Mouse (Mus musculus): ENCODE measurements around the gene Gm15217. TPM values are rescaled to one million over a fixed set of nuclear protein-coding genes. Genes with fewer than 3 reads are reported as not detected.
A peak's percentile ranks its signal among the peaks of the same experiment; 100 is the strongest.

Gm15217 gene
- polyA plus RNA-seq, 1 experiment from 2014 or later: not detected

GRCm38 (mm10) chr14:46388636-46389035 lies 9.4 kb downstream of the Gm15217 start:
- Histone ChIP-seq H3K4me2 (peak overlapping the region; percentile 78), H3K36me3 (ENCODE audit: control insufficient read depth, insufficient read depth, low read length) (no peaks in the 10 kb centered on the region), H3K9me3 (replicated peaks; ENCODE audit: control insufficient read depth, low read length) (no peaks in the 10 kb centered on the region), H3K27me3 (ENCODE audit: control insufficient read depth, insufficient read depth, low read length) (peaks cover 22% of the 10 kb centered on the region), H3K4me3 (ENCODE audit: low read depth, low read length) (peak overlapping the region; percentile 64), H3K4me1 (ENCODE audit: control insufficient read depth, insufficient read depth, low read length) (peaks cover 7% of the 10 kb centered on the region), H3K27ac (ENCODE audit: low read depth, low read length) (peak overlapping the region; percentile 89), H3K9ac (ENCODE audit: low read depth, low read length) (peak overlapping the region; percentile 78)
- ATAC-seq (replicated peaks; ENCODE audit: insufficient number of reproducible peaks, low FRiP score, low TSS enrichment): no peak
- under 1% methylated on average over 27 of the region's 27 CpGs for WGBS (ENCODE audit: insufficient replicate concordance)

GRCm38 (mm10) chr14:46389438-46390248 lies 10.4 kb downstream of the Gm15217 start:
- peaks cover 22% of the 10 kb centered on the region for H3K27me3 ChIP-seq (ENCODE audit: control insufficient read depth, insufficient read depth, low read length)
- peak overlapping the region; percentile 51; the same call in 1 of the 2 replicates for H3K27ac ChIP-seq (ENCODE audit: low read depth, low read length)
- ATAC-seq (replicated peaks; ENCODE audit: insufficient number of reproducible peaks, low FRiP score, low TSS enrichment): no peak
- peaks cover 7% of the 10 kb centered on the region for H3K4me1 ChIP-seq (ENCODE audit: control insufficient read depth, insufficient read depth, low read length)
- no peaks in the 10 kb centered on the region for H3K36me3 ChIP-seq (ENCODE audit: control insufficient read depth, insufficient read depth, low read length)
- H3K4me2 ChIP-seq: peak overlapping the region; percentile 78
- peak overlapping the region; percentile 64 for H3K4me3 ChIP-seq (ENCODE audit: low read depth, low read length)
- 4% methylated on average over 24 of the region's 24 CpGs for WGBS (ENCODE audit: insufficient replicate concordance)
- no peaks in the 10 kb centered on the region for H3K9me3 ChIP-seq (replicated peaks; ENCODE audit: control insufficient read depth, low read length)
- H3K9ac ChIP-seq (ENCODE audit: low read depth, low read length): peak overlapping the region; percentile 73

GRCm38 (mm10) chr14:46390249-46390775 lies 11.1 kb downstream of the Gm15217 start, which contains the start of gene Bmp4:
Gene Bmp4, minus strand, starts transcription at chr14:46390669.
- peak within 1 kb of the TSS; percentile 64 for H3K4me3 ChIP-seq (ENCODE audit: low read depth, low read length)
- no peaks in the 10 kb centered on the region for H3K9me3 ChIP-seq (replicated peaks; ENCODE audit: control insufficient read depth, low read length)
- H3K4me1 ChIP-seq (ENCODE audit: control insufficient read depth, insufficient read depth, low read length): peaks cover 7% of the 10 kb centered on the region; the same call in 1 of the 2 replicates
- peak within 1 kb of the TSS; percentile 51; the same call in 1 of the 2 replicates for H3K27ac ChIP-seq (ENCODE audit: low read depth, low read length)
- ATAC-seq (replicated peaks; ENCODE audit: insufficient number of reproducible peaks, low FRiP score, low TSS enrichment): 0 out of 2 replicates have a peak, but pooled peaks have one; percentile 18
- under 1% methylated on average over 26 of the region's 26 CpGs for WGBS (ENCODE audit: insufficient replicate concordance)
- H3K27me3 ChIP-seq (ENCODE audit: control insufficient read depth, insufficient read depth, low read length): peaks cover 22% of the 10 kb centered on the region
- no peaks in the 10 kb centered on the region for H3K36me3 ChIP-seq (ENCODE audit: control insufficient read depth, insufficient read depth, low read length)
- peak within 1 kb of the TSS; percentile 73 for H3K9ac ChIP-seq (ENCODE audit: low read depth, low read length)
- peak within 1 kb of the TSS; percentile 78 for H3K4me2 ChIP-seq

- ATAC-seq (replicated peaks; ENCODE audit: insufficient number of reproducible peaks, low FRiP score, low TSS enrichment): no peak
- Histone ChIP-seq H3K27ac (ENCODE audit: low read depth, low read length) (no peak overlapping the region), H3K4me3 (ENCODE audit: low read depth, low read length) (no peak overlapping the region), H3K27me3 (ENCODE audit: control insufficient read depth, insufficient read depth, low read length) (peaks cover 22% of the 10 kb centered on the region), H3K4me1 (ENCODE audit: control insufficient read depth, insufficient read depth, low read length) (peaks cover 7% of the 10 kb centered on the region; the same call in 1 of the 2 replicates), H3K9me3 (replicated peaks; ENCODE audit: control insufficient read depth, low read length) (no peaks in the 10 kb centered on the region), H3K4me2 (no peak overlapping the region), H3K36me3 (ENCODE audit: control insufficient read depth, insufficient read depth, low read length) (no peaks in the 10 kb centered on the region), H3K9ac (ENCODE audit: low read depth, low read length) (no peak overlapping the region)
- WGBS (ENCODE audit: insufficient replicate concordance): 42% methylated on average over 6 of the region's 6 CpGs
These were observed 12.5 kb downstream of the Gm15217 start for GRCm38 (mm10) chr14:46391621-46392170.

- peak overlapping the region; percentile 39 for H3K4me3 ChIP-seq (ENCODE audit: low read depth, low read length)
These were observed 19.0 kb downstream of the Gm15217 start for GRCm38 (mm10) chr14:46398091-46398695.

GRCm38 (mm10) chr14:46399925-46400324 lies 20.7 kb downstream of the Gm15217 start:
- Histone ChIP-seq H3K9ac (ENCODE audit: low read depth, low read length) (no peak overlapping the region), H3K27ac (ENCODE audit: low read depth, low read length) (no peak overlapping the region)
- WGBS (ENCODE audit: insufficient replicate concordance): 71% methylated on average over 2 of the region's 2 CpGs

More at GRCm38 (mm10) chr14:46398091-46398695, 19.0 kb downstream of the Gm15217 start:
- 3% methylated on average over 27 of the region's 27 CpGs for WGBS (ENCODE audit: insufficient replicate concordance)
- H3K9ac ChIP-seq (ENCODE audit: low read depth, low read length): 0 out of 2 replicates have a peak overlapping the region, but pooled peaks have one; percentile 40
- H3K9me3 ChIP-seq (replicated peaks; ENCODE audit: control insufficient read depth, low read length): no peaks in the 10 kb centered on the region
- H3K4me1 ChIP-seq (ENCODE audit: control insufficient read depth, insufficient read depth, low read length): 0 out of 2 replicates have a peak, but pooled peaks cover 4% of the 10 kb centered on the region
- no peaks in the 10 kb centered on the region for H3K36me3 ChIP-seq (ENCODE audit: control insufficient read depth, insufficient read depth, low read length)
- H3K27me3 ChIP-seq (ENCODE audit: control insufficient read depth, insufficient read depth, low read length): peaks cover 18% of the 10 kb centered on the region; the same call in 1 of the 2 replicates
- H3K4me2 ChIP-seq: peak overlapping the region; percentile 77
- no peak for ATAC-seq (replicated peaks; ENCODE audit: insufficient number of reproducible peaks, low FRiP score, low TSS enrichment)
- H3K27ac ChIP-seq (ENCODE audit: low read depth, low read length): no peak overlapping the region

GRCm38 (mm10) chr14:46408319-46408718 lies 29.1 kb downstream of the Gm15217 start:
- Histone ChIP-seq H3K36me3 (ENCODE audit: control insufficient read depth, insufficient read depth, low read length) (no peaks in the 10 kb centered on the region), H3K27me3 (ENCODE audit: control insufficient read depth, insufficient read depth, low read length) (no peaks in the 10 kb centered on the region), H3K27ac (ENCODE audit: low read depth, low read length) (no peak overlapping the region), H3K4me1 (ENCODE audit: control insufficient read depth, insufficient read depth, low read length) (no peaks in the 10 kb centered on the region), H3K4me2 (no peak overlapping the region), H3K9me3 (replicated peaks; ENCODE audit: control insufficient read depth, low read length) (no peaks in the 10 kb centered on the region), H3K4me3 (ENCODE audit: low read depth, low read length) (no peak overlapping the region), H3K9ac (ENCODE audit: low read depth, low read length) (no peak overlapping the region)
- WGBS (ENCODE audit: insufficient replicate concordance): 68% methylated on average over 3 of the region's 3 CpGs
- ATAC-seq (replicated peaks; ENCODE audit: insufficient number of reproducible peaks, low FRiP score, low TSS enrichment): no peak

More at GRCm38 (mm10) chr14:46399925-46400324, 20.7 kb downstream of the Gm15217 start:
- Histone ChIP-seq H3K4me3 (ENCODE audit: low read depth, low read length) (no peak overlapping the region), H3K27me3 (ENCODE audit: control insufficient read depth, insufficient read depth, low read length) (peaks cover 18% of the 10 kb centered on the region; the same call in 1 of the 2 replicates), H3K36me3 (ENCODE audit: control insufficient read depth, insufficient read depth, low read length) (no peaks in the 10 kb centered on the region), H3K4me2 (no peak overlapping the region), H3K4me1 (ENCODE audit: control insufficient read depth, insufficient read depth, low read length) (0 out of 2 replicates have a peak, but pooled peaks cover 4% of the 10 kb centered on the region), H3K9me3 (replicated peaks; ENCODE audit: control insufficient read depth, low read length) (no peaks in the 10 kb centered on the region)
- no peak for ATAC-seq (replicated peaks; ENCODE audit: insufficient number of reproducible peaks, low FRiP score, low TSS enrichment)

- Histone ChIP-seq H3K27ac (ENCODE audit: low read depth, low read length) (no peak overlapping the region), H3K9ac (ENCODE audit: low read depth, low read length) (no peak overlapping the region), H3K4me3 (ENCODE audit: low read depth, low read length) (no peak overlapping the region), H3K4me1 (ENCODE audit: control insufficient read depth, insufficient read depth, low read length) (no peaks in the 10 kb centered on the region), H3K9me3 (replicated peaks; ENCODE audit: control insufficient read depth, low read length) (no peaks in the 10 kb centered on the region), H3K36me3 (ENCODE audit: control insufficient read depth, insufficient read depth, low read length) (no peaks in the 10 kb centered on the region), H3K27me3 (ENCODE audit: control insufficient read depth, insufficient read depth, low read length) (no peaks in the 10 kb centered on the region), H3K4me2 (no peak overlapping the region)
- ATAC-seq (replicated peaks; ENCODE audit: insufficient number of reproducible peaks, low FRiP score, low TSS enrichment): no peak
- WGBS (ENCODE audit: insufficient replicate concordance): 82% methylated on average over 10 of the region's 10 CpGs
These were observed 29.8 kb downstream of the Gm15217 start for GRCm38 (mm10) chr14:46409016-46409415.
